Mouse (Mus musculus) forebrain, embryonic 12.5 days (tissue): Measurements from ENCODE around the gene Emilin2. TPM values are rescaled to one million over a fixed set of nuclear protein-coding genes. Genes with fewer than 3 reads are reported as not detected.

Source experiments
- ATAC-seq: fragments of 200-750 bp; cut with Nextera tagmentation; 2 replicates; pipeline ENCODE4 v1.8.0; 2017; ENCODE audit warnings: moderate TSS enrichment; ENCODE audit not compliant: low FRiP score
- H3K27ac ChIP-seq: fragments of 300-500 bp; sonication (generic); 2 replicates; pipeline ENCODE4 v1.5.1; 2016; ENCODE audit warnings: mild to moderate bottlenecking
- H3K27me3 ChIP-seq: fragments of 300-500 bp; sonication (generic); 2 replicates; pipeline ENCODE4 v1.6.1; 2016; ENCODE audit warnings: mild to moderate bottlenecking
- H3K36me3 ChIP-seq: fragments of 300-500 bp; sonication (generic); replicated peaks from 2 replicates; pipeline ENCODE4 v1.6.1; 2016; ENCODE audit warnings: mild to moderate bottlenecking
- H3K4me1 ChIP-seq: fragments of 300-500 bp; sonication (generic); 2 replicates; pipeline ENCODE4 v1.6.1; 2016
- H3K4me2 ChIP-seq: fragments of 300-500 bp; sonication (generic); 2 replicates; pipeline ENCODE4 v1.6.1; 2016; ENCODE audit warnings: mild to moderate bottlenecking, moderate library complexity
- H3K4me3 ChIP-seq: fragments of 300-500 bp; sonication (generic); replicated peaks from 2 replicates; pipeline ENCODE4 v1.5.1; 2016; ENCODE audit warnings: mild to moderate bottlenecking
- H3K9ac ChIP-seq: fragments of 300-500 bp; sonication (generic); 2 replicates; pipeline ENCODE4 v1.6.1; 2016; ENCODE audit warnings: mild to moderate bottlenecking
- H3K9me3 ChIP-seq: fragments of 300-500 bp; sonication (generic); 2 replicates; pipeline ENCODE4 v1.6.1; 2016
- WGBS: fragments of 180-500 bp; shearing (Covaris S2); methylation state at CpG from one replicate; pipeline ENCODE4 v1.1.7; 2016; 5-methylcytosine and 5-hydroxymethylcytosine counted together
- polyA plus RNA-seq: library from polyadenylated mRNA; unstranded; fragments of >200 nt; fragmentation: Nextera tagmentation; extraction: Ambion mirVana; gene quantifications from 2 replicates; pipeline ENCODE4 v1.2.1, GENCODE M21; 2016

Gene Emilin2
- polyA plus RNA-seq, 1 experiment from 2014 or later: 6.1 TPM

DNA sequence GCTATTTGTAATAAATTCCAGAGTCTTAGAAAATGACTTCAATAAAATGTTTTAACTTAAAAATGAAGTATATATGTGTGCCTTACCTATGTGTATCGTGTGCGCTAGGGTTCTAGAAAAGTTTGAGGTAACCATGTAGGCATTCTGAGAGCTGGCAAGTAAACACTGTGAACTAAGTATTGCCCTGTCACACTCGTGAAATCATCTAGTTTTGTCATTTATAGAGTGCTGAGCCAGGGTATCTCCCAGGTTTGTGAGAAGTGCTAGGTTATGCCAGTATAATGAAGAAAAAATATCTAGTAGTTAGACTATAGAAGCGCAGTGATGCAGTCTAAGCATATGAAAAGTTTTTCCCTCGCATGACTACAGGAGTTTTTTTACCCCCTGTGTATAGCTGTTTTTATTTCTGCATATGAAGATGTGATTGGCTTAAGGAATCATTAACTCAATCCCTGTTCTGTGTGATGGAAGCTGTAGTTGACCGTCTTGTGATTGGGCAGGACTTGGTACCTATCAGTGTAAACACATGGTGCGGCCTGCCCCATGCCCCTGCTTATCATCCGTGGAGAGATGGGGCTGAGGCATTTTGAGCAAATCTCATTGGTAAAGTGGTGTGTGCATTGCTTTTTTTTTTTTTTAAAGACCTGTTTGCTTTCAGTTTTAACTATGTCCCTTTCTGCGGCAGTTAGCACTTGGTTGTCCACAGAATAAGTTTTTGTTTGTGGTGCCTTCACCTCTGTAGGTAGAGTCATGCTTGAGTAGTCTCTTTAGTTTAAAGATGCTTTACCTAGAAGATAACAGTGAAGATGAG is 107.6 kb downstream of the Emilin2 start:
- 92% methylated on average over 9 of the region's 9 CpGs for WGBS
- H3K36me3 ChIP-seq: no peaks in the 10 kb centered on the region

More for the DNA sequence above, 107.6 kb downstream of the Emilin2 start:
- no peak overlapping the region for H3K27ac ChIP-seq
- H3K9me3 ChIP-seq: 0 out of 2 replicates have a peak, but pooled peaks cover 4% of the 10 kb centered on the region
- no peak overlapping the region for H3K4me2 ChIP-seq
- no peak for ATAC-seq
- no peak overlapping the region for H3K4me3 ChIP-seq
- no peaks in the 10 kb centered on the region for H3K27me3 ChIP-seq
- no peak overlapping the region for H3K9ac ChIP-seq
- peaks cover 8% of the 10 kb centered on the region for H3K4me1 ChIP-seq

Other genes with a start within 250 kb of the Emilin2 start
- 41.5 and 45.3 TPM in 2 replicates for gene Lpin2, start 129.4 kb downstream of the Emilin2 start, polyA plus RNA-seq
- 5.3 and 6.3 TPM in 2 replicates for gene Gm4707, start 147.9 kb upstream of the Emilin2 start, polyA plus RNA-seq
- gene Smchd1, start 163.4 kb upstream of the Emilin2 start, polyA plus RNA-seq: 82.2 and 89.3 TPM in 2 replicates
- gene Ndc80, start 214.9 kb upstream of the Emilin2 start, polyA plus RNA-seq: 55.6 and 62.5 TPM in 2 replicates
- gene Spdya, start 240.1 kb upstream of the Emilin2 start, polyA plus RNA-seq: 1.2 and 1.3 TPM in 2 replicates